15 mouse cellular contexts compared by ENCODE assay signal in genomic region chr7:97251638-97252037, GRCm38 (mm10).
DNase-seq lines count a peak whose midpoint lies in the region; ATAC-seq lines count a peak whose summit lies in the region.
"Had no signal": no experiment of that assay in that cellular context is flagged by ENCODE, and none has a peak within 500 bp of the region (broad histone marks: within the 10 kb centered on the region; RNA-seq: fewer than 3 reads in every experiment).

No protein-coding gene starts in this region.

- peak; percentile 42 for DNase-seq in heart, adult 8-10 months (ENCODE audit: low spot score)
- no peak for DNase-seq in heart, postnatal 14 days
- DNase-seq in spleen, postnatal 36 days (ENCODE audit: low spot score in 2 of 2), result peak; percentile 11 to 27
- DNase-seq in spleen, adult 18-20 months, result no peak
- DNase-seq in frontal cortex, postnatal 10 days (ENCODE audit: low spot score in 2 of 2), result no peak
- DNase-seq: adrenal gland, postnatal 10 days; cerebellum, adult 9-10 months; embryo, embryonic 11 days; gastrocnemius, postnatal 36 days; right cerebral cortex, postnatal 14 days; thymus, postnatal 36 days had no signal

- intact Hi-C loops in heart, postnatal 14 days (cut with DNase I), result no loop called here

- peak; percentile 84 for ATAC-seq in megakaryocyte progenitor cell, adult 5-6 weeks (replicated peaks; ENCODE audit: poor library complexity)
- no peak for ATAC-seq in inflammation-experienced regulatory T-cells, adult 6 months
- ATAC-seq: intestine, embryonic 16.5 days; midbrain, embryonic 16.5 days had no signal

Comparison
In these comparisons a context has a peak if more than half of its experiments do, and no peak if none do; other contexts are left out.
1. DNase-seq: peak in heart, adult 8-10 months (single experiment) and spleen, postnatal 36 days (2 of 2); none in heart, postnatal 14 days (0 of 2), spleen, adult 18-20 months (0 of 2) and frontal cortex, postnatal 10 days (0 of 2).